Mouse (Mus musculus) liver, embryonic 15.5 days (tissue): Measurements from ENCODE around the gene Cdc42bpa. TPM values are rescaled to one million over a fixed set of nuclear protein-coding genes. Genes with fewer than 3 reads are reported as not detected.

Experiments used
- ATAC-seq: fragments of 200-750 bp; cut with Nextera tagmentation; 2 replicates; pipeline ENCODE4 v1.8.0; 2017; ENCODE audit warnings: moderate number of reproducible peaks, mild to moderate bottlenecking, moderate library complexity; ENCODE audit not compliant: insufficient read depth
- H3K27ac ChIP-seq: fragments of 300-500 bp; sonication (generic); replicated peaks from 2 replicates; pipeline ENCODE4 v1.5.1; 2015; ENCODE audit warnings: mild to moderate bottlenecking, inconsistent platforms
- H3K27me3 ChIP-seq: fragments of 300-500 bp; sonication (generic); 2 replicates; pipeline ENCODE4 v1.6.1; 2015; ENCODE audit warnings: mild to moderate bottlenecking, inconsistent platforms
- H3K36me3 ChIP-seq: fragments of 300-500 bp; sonication (generic); replicated peaks from 2 replicates; pipeline ENCODE4 v1.6.1; 2015; ENCODE audit warnings: moderate library complexity, mild to moderate bottlenecking, inconsistent platforms
- H3K4me1 ChIP-seq: fragments of 300-500 bp; sonication (generic); replicated peaks from 2 replicates; pipeline ENCODE4 v1.6.1; 2015; ENCODE audit warnings: inconsistent platforms
- H3K4me2 ChIP-seq: fragments of 300-500 bp; sonication (generic); 2 replicates; pipeline ENCODE4 v1.6.1; 2015; ENCODE audit warnings: moderate library complexity, mild to moderate bottlenecking, inconsistent platforms
- H3K4me3 ChIP-seq: fragments of 300-500 bp; sonication (generic); replicated peaks from 2 replicates; pipeline ENCODE4 v1.5.1; 2015; ENCODE audit warnings: mild to moderate bottlenecking, inconsistent platforms
- H3K9ac ChIP-seq: fragments of 300-500 bp; sonication (generic); 2 replicates; pipeline ENCODE4 v1.6.1; 2015; ENCODE audit warnings: moderate library complexity, mild to moderate bottlenecking, inconsistent platforms
- H3K9me3 ChIP-seq: fragments of 300-500 bp; sonication (generic); replicated peaks from 2 replicates; pipeline ENCODE4 v1.6.1; 2016; ENCODE audit warnings: inconsistent platforms
- WGBS: fragments of 180-500 bp; shearing (Covaris S2); methylation state at CpG from one replicate; pipeline ENCODE4 v1.1.7; 2015; ENCODE audit warnings: mixed read lengths; ENCODE audit not compliant: insufficient replicate concordance; 5-methylcytosine and 5-hydroxymethylcytosine counted together
- polyA plus RNA-seq: library from polyadenylated mRNA; unstranded; fragments of >200 nt; fragmentation: Nextera tagmentation; extraction: Ambion mirVana; gene quantifications from 2 replicates; pipeline ENCODE4 v1.2.1, GENCODE M21; 2015

Cdc42bpa gene
- polyA plus RNA-seq, 1 experiment from 2014 or later = 8.8 TPM

- Histone ChIP-seq H3K9me3 (no peaks in the 10 kb centered on the region), H3K4me3 (no peak overlapping the region), H3K27me3 (no peaks in the 10 kb centered on the region), H3K36me3 (peaks cover 31% of the 10 kb centered on the region), H3K4me2 (no peak overlapping the region), H3K27ac (no peak overlapping the region), H3K4me1 (no peaks in the 10 kb centered on the region), H3K9ac (no peak overlapping the region)
- ATAC-seq = no peak
- 77% methylated on average over 7 of the region's 7 CpGs for whole genome bisulfite sequencing
Observed at GRCm38 (mm10) chr1:180169161-180169560, 208.9 kb downstream of the Cdc42bpa start.

DNA sequence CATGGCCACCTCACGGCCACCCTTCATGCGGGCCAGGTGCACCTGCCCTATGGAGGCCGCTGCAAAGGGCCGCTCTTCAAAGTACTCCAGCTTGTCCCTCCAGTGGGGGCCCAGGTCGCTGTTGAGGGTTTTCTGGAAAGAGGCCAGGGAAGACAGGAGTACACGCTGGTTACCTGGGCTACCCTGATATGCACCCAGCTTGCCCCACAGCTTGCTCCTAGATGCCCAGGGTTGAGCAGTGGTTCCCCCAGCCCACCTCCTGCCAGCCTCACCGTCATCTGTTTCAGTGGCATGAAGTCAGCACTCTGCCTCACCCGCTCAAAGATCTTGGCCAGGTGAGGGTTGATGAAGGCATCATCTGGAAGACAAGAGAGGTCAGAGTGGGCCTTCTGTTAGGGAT, 209.8 kb downstream of the Cdc42bpa start:
- Histone ChIP-seq H3K9ac (no peak overlapping the region), H3K4me3 (no peak overlapping the region), H3K4me1 (no peaks in the 10 kb centered on the region), H3K4me2 (no peak overlapping the region), H3K9me3 (no peaks in the 10 kb centered on the region), H3K27me3 (no peaks in the 10 kb centered on the region), H3K27ac (no peak overlapping the region), H3K36me3 (peaks cover 31% of the 10 kb centered on the region)
- ATAC-seq = no peak
- 80% methylated on average over 8 of the region's 8 CpGs for WGBS

- Histone ChIP-seq H3K4me2 (no peak overlapping the region), H3K27me3 (no peaks in the 10 kb centered on the region), H3K36me3 (peaks cover 20% of the 10 kb centered on the region), H3K9ac (no peak overlapping the region), H3K27ac (no peak overlapping the region), H3K4me1 (peaks cover 15% of the 10 kb centered on the region), H3K4me3 (no peak overlapping the region), H3K9me3 (no peaks in the 10 kb centered on the region)
- ATAC-seq = no peak
- 46% methylated on average over 2 of the region's 2 CpGs for WGBS
Observed at GRCm38 (mm10) chr1:180171883-180172282, 211.6 kb downstream of the Cdc42bpa start.

DNA sequence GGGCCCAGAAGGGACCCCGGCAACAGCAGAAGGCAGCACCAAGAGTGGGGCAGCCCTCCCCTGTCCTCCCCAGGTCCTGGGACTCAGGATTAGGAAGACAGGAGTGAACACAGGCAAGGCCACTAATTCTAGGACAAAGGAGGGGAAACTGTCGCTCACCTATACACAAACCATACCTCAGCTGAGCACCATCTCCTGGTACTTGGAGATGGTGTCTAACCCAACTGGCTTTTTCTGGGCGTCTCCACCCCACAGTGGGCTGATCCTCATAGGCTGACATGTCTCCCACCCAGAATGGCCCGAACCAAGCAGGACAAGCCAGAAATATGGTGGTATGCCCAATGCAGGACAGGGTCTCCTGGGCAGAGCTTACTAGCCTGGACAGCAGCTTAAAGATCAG, 212.3 kb downstream of the Cdc42bpa start:
- Histone ChIP-seq H3K9me3 (no peaks in the 10 kb centered on the region), H3K4me1 (peaks cover 16% of the 10 kb centered on the region), H3K36me3 (peaks cover 19% of the 10 kb centered on the region; the same call in 1 of the 2 replicates), H3K4me2 (no peak overlapping the region), H3K27ac (no peak overlapping the region), H3K9ac (no peak overlapping the region), H3K4me3 (no peak overlapping the region), H3K27me3 (no peaks in the 10 kb centered on the region)
- WGBS = 74% methylated on average over 4 of the region's 4 CpGs
- ATAC-seq = no peak

- Histone ChIP-seq H3K9me3 (no peaks in the 10 kb centered on the region), H3K9ac (no peak overlapping the region), H3K4me1 (peaks cover 16% of the 10 kb centered on the region), H3K36me3 (peaks cover 18% of the 10 kb centered on the region; the same call in 1 of the 2 replicates), H3K4me2 (no peak overlapping the region), H3K27ac (no peak overlapping the region), H3K4me3 (no peak overlapping the region), H3K27me3 (no peaks in the 10 kb centered on the region)
- 63% methylated on average over 5 of the region's 5 CpGs for WGBS
- ATAC-seq = no peak
Observed at GRCm38 (mm10) chr1:180173017-180173416, 212.7 kb downstream of the Cdc42bpa start.

- Histone ChIP-seq H3K4me3 (no peak overlapping the region), H3K9me3 (no peaks in the 10 kb centered on the region), H3K9ac (no peak overlapping the region), H3K27ac (no peak overlapping the region), H3K4me1 (peaks cover 19% of the 10 kb centered on the region), H3K4me2 (no peak overlapping the region), H3K36me3 (peaks cover 10% of the 10 kb centered on the region; the same call in 1 of the 2 replicates), H3K27me3 (no peaks in the 10 kb centered on the region)
- 60% methylated on average over 6 of the region's 6 CpGs for WGBS
- no peak for ATAC-seq
Observed at GRCm38 (mm10) chr1:180174718-180175117, 214.4 kb downstream of the Cdc42bpa start.

DNA sequence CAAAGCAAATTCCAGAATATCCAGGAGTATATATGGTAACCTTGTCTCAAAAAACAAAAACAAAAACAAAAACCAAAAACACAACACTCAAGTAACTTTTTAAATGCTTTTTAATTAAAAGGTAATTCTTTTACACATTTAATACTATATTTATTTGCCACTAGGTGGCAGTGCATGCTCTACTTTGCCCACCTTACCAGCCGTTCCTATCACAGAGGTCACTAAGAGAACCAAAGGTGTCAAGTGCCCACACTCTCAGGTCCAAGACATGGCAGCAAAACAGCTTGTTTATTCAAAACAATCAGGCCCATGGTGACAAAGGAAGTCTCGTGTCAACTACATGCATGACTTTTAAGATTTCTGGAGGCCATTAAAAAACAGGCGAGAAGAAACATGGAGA, 214.9 kb downstream of the Cdc42bpa start:
- Histone ChIP-seq H3K27ac (no peak overlapping the region), H3K9ac (no peak overlapping the region), H3K4me3 (no peak overlapping the region), H3K4me2 (no peak overlapping the region), H3K36me3 (peaks cover 10% of the 10 kb centered on the region; the same call in 1 of the 2 replicates), H3K27me3 (no peaks in the 10 kb centered on the region), H3K9me3 (no peaks in the 10 kb centered on the region), H3K4me1 (peaks cover 19% of the 10 kb centered on the region)
- 30% methylated on average over 3 of the region's 3 CpGs for WGBS
- no peak for ATAC-seq

GRCm38 (mm10) chr1:180175635-180176034, 215.4 kb downstream of the Cdc42bpa start:
- no peak overlapping the region for H3K9ac ChIP-seq
- ATAC-seq = peak; percentile 23; the same call in 1 of the 2 replicates
- WGBS = 51% methylated on average over 8 of the region's 8 CpGs

GRCm38 (mm10) chr1:180176784-180177183, 216.5 kb downstream of the Cdc42bpa start:
- Histone ChIP-seq H3K9me3 (no peaks in the 10 kb centered on the region), H3K27ac (no peak overlapping the region), H3K4me2 (no peak overlapping the region), H3K27me3 (no peaks in the 10 kb centered on the region), H3K36me3 (0 out of 2 replicates have a peak, but pooled peaks cover under 1% of the 10 kb centered on the region), H3K4me1 (peaks cover 26% of the 10 kb centered on the region), H3K4me3 (no peak overlapping the region), H3K9ac (no peak overlapping the region)
- 34% methylated on average over 1 of the region's 1 CpGs for WGBS
- ATAC-seq = no peak

More at GRCm38 (mm10) chr1:180175635-180176034, 215.4 kb downstream of the Cdc42bpa start:
- Histone ChIP-seq H3K4me3 (no peak overlapping the region), H3K27me3 (no peaks in the 10 kb centered on the region), H3K9me3 (no peaks in the 10 kb centered on the region), H3K4me1 (peaks cover 19% of the 10 kb centered on the region), H3K4me2 (no peak overlapping the region), H3K36me3 (0 out of 2 replicates have a peak, but pooled peaks cover 10% of the 10 kb centered on the region), H3K27ac (no peak overlapping the region)

DNA sequence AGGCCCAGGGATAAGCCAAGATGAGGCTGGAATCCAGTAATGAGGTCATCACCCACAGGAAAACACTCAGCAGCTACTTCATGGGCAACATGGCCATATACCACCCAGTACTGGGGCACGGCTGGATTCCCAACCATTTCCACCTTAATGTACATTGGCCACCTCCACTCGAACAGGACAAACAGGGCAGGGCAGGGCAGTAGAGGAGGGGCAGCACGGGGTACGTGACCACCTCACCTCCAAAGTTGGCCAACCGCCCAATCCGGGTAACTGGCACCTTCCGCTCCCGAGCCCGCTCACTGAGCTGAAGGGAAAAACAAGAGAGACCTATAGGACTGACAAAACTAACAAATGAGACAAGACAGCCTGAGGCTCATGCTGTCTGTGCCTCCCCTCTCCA, 218.1 kb downstream of the Cdc42bpa start:
- Histone ChIP-seq H3K4me3 (no peak overlapping the region), H3K36me3 (no peaks in the 10 kb centered on the region), H3K4me2 (no peak overlapping the region), H3K9ac (no peak overlapping the region), H3K4me1 (peaks cover 37% of the 10 kb centered on the region), H3K9me3 (no peaks in the 10 kb centered on the region), H3K27me3 (no peaks in the 10 kb centered on the region), H3K27ac (no peak overlapping the region)
- no peak for ATAC-seq
- WGBS = 85% methylated on average over 9 of the region's 9 CpGs

- ATAC-seq = no peak
- WGBS = 77% methylated on average over 4 of the region's 4 CpGs
- no peak overlapping the region for H3K27ac ChIP-seq
Observed at GRCm38 (mm10) chr1:180179100-180179499, 218.8 kb downstream of the Cdc42bpa start.

DNA sequence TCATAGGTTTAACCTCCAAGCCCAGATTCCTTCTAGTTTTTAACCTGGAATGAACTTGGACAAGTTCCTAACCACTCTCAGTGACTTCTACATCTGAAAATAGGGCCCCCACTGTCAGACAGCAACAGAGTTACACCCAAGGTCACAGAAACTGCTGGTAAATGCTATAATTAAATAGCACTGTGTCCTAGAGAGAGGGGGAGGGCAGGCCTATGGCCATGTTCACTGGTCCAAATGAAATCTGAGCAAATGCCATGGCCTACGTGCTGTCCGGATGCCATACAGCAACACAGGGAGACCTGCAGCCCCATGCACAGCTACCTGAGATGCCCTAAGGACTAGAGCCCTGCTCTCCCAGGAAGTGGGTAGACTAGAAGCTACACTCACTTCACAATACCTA, 219.6 kb downstream of the Cdc42bpa start:
- no peak overlapping the region for H3K9ac ChIP-seq
- WGBS = 87% methylated on average over 2 of the region's 2 CpGs
- H3K4me1 ChIP-seq = peaks cover 50% of the 10 kb centered on the region
- ATAC-seq = no peak
- no peak overlapping the region for H3K27ac ChIP-seq
- no peaks in the 10 kb centered on the region for H3K36me3 ChIP-seq
- H3K4me2 ChIP-seq = no peak overlapping the region
- H3K9me3 ChIP-seq = no peaks in the 10 kb centered on the region
- H3K4me3 ChIP-seq = no peak overlapping the region
- H3K27me3 ChIP-seq = no peaks in the 10 kb centered on the region

More at GRCm38 (mm10) chr1:180179100-180179499, 218.8 kb downstream of the Cdc42bpa start:
- Histone ChIP-seq H3K9ac (no peak overlapping the region), H3K9me3 (no peaks in the 10 kb centered on the region), H3K4me2 (no peak overlapping the region), H3K4me3 (no peak overlapping the region), H3K36me3 (no peaks in the 10 kb centered on the region), H3K27me3 (no peaks in the 10 kb centered on the region), H3K4me1 (peaks cover 44% of the 10 kb centered on the region)
